In genomic region chr8:122331134-122331523, GRCm38 (mm10) we compare ENCODE assay signal across 8 mouse cellular contexts. TPM values are rescaled to one million over a fixed set of nuclear protein-coding genes. Genes with fewer than 3 reads are reported as not detected.
DNase-seq lines count a peak whose midpoint lies in the region; ATAC-seq and TF ChIP-seq lines count a peak whose summit lies in the region.

No protein-coding gene starts in this region.

- H3K9me3 ChIP-seq in forebrain, embryonic 10.5 days: no peaks in the 10 kb centered on the region
- no peaks in the 10 kb centered on the region for H3K9me3 ChIP-seq in forebrain, postnatal 0 days (ENCODE audit: low read length)
- no peaks in the 10 kb centered on the region; the same call in 1 of the 2 replicates for H3K9me3 ChIP-seq in intestine, embryonic 16.5 days (ENCODE audit: control insufficient read depth, low read length)
- peaks cover 23% of the 10 kb centered on the region for H3K9me3 ChIP-seq in liver, embryonic 16.5 days (replicated peaks; ENCODE audit: control insufficient read depth, low read length)

- WGBS in forebrain, embryonic 10.5 days: 73% methylated on average over 3 of the region's 3 CpGs
- WGBS in forebrain, postnatal 0 days: 73% methylated on average over 3 of the region's 3 CpGs
- WGBS in intestine, embryonic 16.5 days: 54% methylated on average over 3 of the region's 3 CpGs
- WGBS in liver, embryonic 16.5 days (ENCODE audit: insufficient replicate concordance): 62% methylated on average over 3 of the region's 3 CpGs

- H3K9ac ChIP-seq in forebrain, postnatal 0 days: no peak overlapping the region
- H3K9ac ChIP-seq in intestine, embryonic 16.5 days (ENCODE audit: low read depth, low read length): peak overlapping the region; percentile 50
- peak overlapping the region; percentile 42 for H3K9ac ChIP-seq in liver, embryonic 16.5 days (ENCODE audit: low read depth, low read length)

- peaks cover 48% of the 10 kb centered on the region for H3K4me1 ChIP-seq in forebrain, embryonic 10.5 days
- H3K4me1 ChIP-seq in forebrain, postnatal 0 days (ENCODE audit: insufficient read depth): no peaks in the 10 kb centered on the region
- peaks cover 42% of the 10 kb centered on the region for H3K4me1 ChIP-seq in intestine, embryonic 16.5 days (ENCODE audit: control insufficient read depth, insufficient read depth, low read length)
- H3K4me1 ChIP-seq in liver, embryonic 16.5 days (ENCODE audit: control insufficient read depth, low read depth, low read length): peaks cover 67% of the 10 kb centered on the region

- H3K4me2 ChIP-seq in forebrain, postnatal 0 days (ENCODE audit: low read depth): no peak overlapping the region
- no peak overlapping the region for H3K4me2 ChIP-seq in intestine, embryonic 16.5 days (ENCODE audit: low read depth, low read length)
- H3K4me2 ChIP-seq in liver, embryonic 16.5 days (ENCODE audit: low read depth, low read length): no peak overlapping the region

- peaks cover 55% of the 10 kb centered on the region for H3K27me3 ChIP-seq in forebrain, embryonic 10.5 days (ENCODE audit: poor library complexity, severe bottlenecking)
- H3K27me3 ChIP-seq in forebrain, postnatal 0 days (ENCODE audit: insufficient read depth, low read length): peaks cover 9% of the 10 kb centered on the region
- peaks cover 5% of the 10 kb centered on the region; the same call in 1 of the 2 replicates for H3K27me3 ChIP-seq in intestine, embryonic 16.5 days (replicated peaks; ENCODE audit: control insufficient read depth, insufficient read depth, low read length)
- no peaks in the 10 kb centered on the region for H3K27me3 ChIP-seq in liver, embryonic 16.5 days (ENCODE audit: control insufficient read depth, insufficient read depth, low read depth, low read length)

- intact Hi-C loops in gastrocnemius, postnatal 14 days (cut with DNase I; ENCODE audit: low total_unique reads): loop anchor here (5.0 kb wide), 2 partner anchors 36 to 169 kb away; no protein-coding TSS in a partner anchor

- no peak for DNase-seq in forebrain, embryonic 10.5 days (ENCODE audit: extremely low spot score, low spot score)
- DNase-seq in forebrain, postnatal 0 days: no peak
- peak; percentile 69 for DNase-seq in gastrocnemius, postnatal 14 days
- DNase-seq in adipocyte (ENCODE audit: low spot score) (no peak), MN1 (ENCODE audit: low spot score) (no peak)
- no peak for DNase-seq in c-Kit-positive CD71-positive TER-119-positive erythroid progenitor cells, embryonic 14.5 days (ENCODE audit: low spot score)

- no peak for ATAC-seq in forebrain, postnatal 0 days
- ATAC-seq in intestine, embryonic 16.5 days: peak; percentile 3; the same call in 1 of the 2 replicates
- no peak for ATAC-seq in liver, embryonic 16.5 days (ENCODE audit: low read depth)

- peaks cover 5% of the 10 kb centered on the region; the same call in 1 of the 2 replicates for H3K36me3 ChIP-seq in forebrain, embryonic 10.5 days (replicated peaks)
- no peaks in the 10 kb centered on the region for H3K36me3 ChIP-seq in forebrain, postnatal 0 days (ENCODE audit: insufficient read depth)
- peaks cover 25% of the 10 kb centered on the region for H3K36me3 ChIP-seq in intestine, embryonic 16.5 days (ENCODE audit: control insufficient read depth, insufficient read depth, low read length)
- H3K36me3 ChIP-seq in liver, embryonic 16.5 days (ENCODE audit: control insufficient read depth, insufficient read depth): peaks cover 67% of the 10 kb centered on the region

- no peak overlapping the region for H3K4me3 ChIP-seq in forebrain, embryonic 10.5 days
- no peak overlapping the region for H3K4me3 ChIP-seq in forebrain, postnatal 0 days (ENCODE audit: low read depth, low read length)
- no peak overlapping the region for H3K4me3 ChIP-seq in intestine, embryonic 16.5 days (ENCODE audit: low read length)
- H3K4me3 ChIP-seq in liver, embryonic 16.5 days (ENCODE audit: low read depth, low read length): no peak overlapping the region

- no peak for TF ChIP-seq CTCF in forebrain, postnatal 0 days (IDR thresholded peaks at IDR 0.05; ENCODE audit: low read depth)

- H3K27ac ChIP-seq in forebrain, embryonic 10.5 days: peak overlapping the region; percentile 5
- no peak overlapping the region for H3K27ac ChIP-seq in forebrain, postnatal 0 days (ENCODE audit: low read depth, low read length)
- H3K27ac ChIP-seq in intestine, embryonic 16.5 days (ENCODE audit: low read length): peak overlapping the region; percentile 89
- H3K27ac ChIP-seq in liver, embryonic 16.5 days (ENCODE audit: low read length): peak overlapping the region; percentile 99

RNA-seq across cellular contexts. Expression of gene Trhr2, which starts 29.4 kb away (rescaled TPM):
- not detected in 2 replicates for polyA plus RNA-seq in forebrain, embryonic 10.5 days (2016; fragmentation: Nextera tagmentation; extraction: Ambion mirVana)
- 0.77 TPM in 1 of 2 replicates, not detected in the other for total RNA-seq in forebrain, postnatal 0 days (2014; rRNA removed)
- polyA plus RNA-seq in forebrain, postnatal 0 days (2015; fragmentation: Nextera tagmentation; extraction: Ambion mirVana): 0.27 TPM in 1 of 2 replicates, not detected in the other
- not detected for total RNA-seq in gastrocnemius, postnatal 14 days (2021)
- not detected in 2 replicates for polyA plus RNA-seq in intestine, embryonic 16.5 days (2015; fragmentation: Nextera tagmentation; extraction: Ambion mirVana)
- polyA plus RNA-seq in liver, embryonic 16.5 days (2015; fragmentation: Nextera tagmentation; extraction: Ambion mirVana): not detected in 2 replicates

RNA-seq across cellular contexts. Expression of gene Zc3h18, which starts 45.3 kb away (rescaled TPM):
- 73.2 and 81.1 TPM in 2 replicates for polyA plus RNA-seq in forebrain, embryonic 10.5 days (2016; fragmentation: Nextera tagmentation; extraction: Ambion mirVana)
- 38.1 and 40.9 TPM in 2 replicates for total RNA-seq in forebrain, postnatal 0 days (2014; rRNA removed)
- 23.8 and 27.3 TPM in 2 replicates for polyA plus RNA-seq in forebrain, postnatal 0 days (2015; fragmentation: Nextera tagmentation; extraction: Ambion mirVana)
- 10 to 100 TPM; 21.6 to 23.5 TPM for total RNA-seq in gastrocnemius, postnatal 14 days (2021)
- 40.5 and 43.1 TPM in 2 replicates for polyA plus RNA-seq in intestine, embryonic 16.5 days (2015; fragmentation: Nextera tagmentation; extraction: Ambion mirVana)
- polyA plus RNA-seq in liver, embryonic 16.5 days (2015; fragmentation: Nextera tagmentation; extraction: Ambion mirVana): 17.8 and 19.0 TPM in 2 replicates

RNA-seq across cellular contexts. Expression of gene Zfpm1, which starts 49.2 kb away (rescaled TPM):
- 0.82 and 0.88 TPM in 2 replicates for polyA plus RNA-seq in forebrain, embryonic 10.5 days (2016; fragmentation: Nextera tagmentation; extraction: Ambion mirVana)
- 9.5 and 10.1 TPM in 2 replicates for total RNA-seq in forebrain, postnatal 0 days (2014; rRNA removed)
- polyA plus RNA-seq in forebrain, postnatal 0 days (2015; fragmentation: Nextera tagmentation; extraction: Ambion mirVana): 0.87 and 1.1 TPM in 2 replicates
- 1 to 10 TPM; 8.4 to 8.6 TPM for total RNA-seq in gastrocnemius, postnatal 14 days (2021)
- polyA plus RNA-seq in intestine, embryonic 16.5 days (2015; fragmentation: Nextera tagmentation; extraction: Ambion mirVana): 2.6 and 2.7 TPM in 2 replicates
- 6.8 and 8.1 TPM in 2 replicates for polyA plus RNA-seq in liver, embryonic 16.5 days (2015; fragmentation: Nextera tagmentation; extraction: Ambion mirVana)
